Mouse (Mus musculus) retina, postnatal 7 days (tissue): ENCODE results near the gene T.
A peak's percentile ranks its signal among the peaks of the same experiment; 100 is the strongest.

Experiments used
- DNase-seq: peaks from one replicate; pipeline ENCODE4 v3.0.0-alpha.2; 2012; ENCODE audit warnings: low read depth, low spot score

Gene T

GRCm38 (mm10) chr17:8433121-8433977 is 874 bp upstream of the T start:
- no peak for DNase-seq

- DNase-seq, result no peak
These were observed 2.0 kb downstream of the T start for GRCm38 (mm10) chr17:8436184-8436583.

- DNase-seq, result no peak
These were observed 9.8 kb downstream of the T start for GRCm38 (mm10) chr17:8444062-8444461.

- DNase-seq, result no peak
These were observed 13.5 kb downstream of the T start for GRCm38 (mm10) chr17:8447676-8448192.

- no peak for DNase-seq
These were observed 14.1 kb downstream of the T start for GRCm38 (mm10) chr17:8448324-8448723.

- no peak for DNase-seq
These were observed 21.0 kb downstream of the T start for GRCm38 (mm10) chr17:8455196-8455595.

GRCm38 (mm10) chr17:8455601-8456000 is 21.4 kb downstream of the T start:
- no peak for DNase-seq

GRCm38 (mm10) chr17:8456856-8457460 is 22.7 kb downstream of the T start:
- DNase-seq, result no peak

- DNase-seq, result peak; percentile 27
These were observed 27.3 kb downstream of the T start for GRCm38 (mm10) chr17:8461568-8461967.

GRCm38 (mm10) chr17:8463482-8464128 is 29.4 kb downstream of the T start:
- peak; percentile 64 for DNase-seq

- DNase-seq, result no peak
These were observed 33.5 kb downstream of the T start for GRCm38 (mm10) chr17:8467771-8468170.

GRCm38 (mm10) chr17:8468716-8469344 is 34.6 kb downstream of the T start:
- peak; percentile 61 for DNase-seq

- no peak for DNase-seq
These were observed 44.3 kb downstream of the T start for GRCm38 (mm10) chr17:8478554-8478953.

- DNase-seq, result no peak
These were observed 45.4 kb downstream of the T start for GRCm38 (mm10) chr17:8479493-8480128.

- DNase-seq, result no peak
These were observed 47.6 kb downstream of the T start for GRCm38 (mm10) chr17:8481797-8482196.

GRCm38 (mm10) chr17:8482876-8483275 is 48.7 kb downstream of the T start:
- DNase-seq, result no peak

- no peak for DNase-seq
These were observed 50.0 kb downstream of the T start for GRCm38 (mm10) chr17:8484246-8484645.

- no peak for DNase-seq
These were observed 50.9 kb downstream of the T start for GRCm38 (mm10) chr17:8485146-8485545.

GRCm38 (mm10) chr17:8487824-8488223 is 53.6 kb downstream of the T start:
- no peak for DNase-seq

GRCm38 (mm10) chr17:8490971-8491370 is 56.7 kb downstream of the T start:
- no peak for DNase-seq
